Mouse (Mus musculus) heart, adult 9 months (tissue): ENCODE results near the gene Mbd5.

Source experiments
- DNase-seq, 2 experiments: peaks; one replicate each; pipeline ENCODE4 v3.0.0; 2022; ENCODE audit warnings: low spot score in 2 of 2

Mbd5 gene

GRCm38 (mm10) chr2:49344287-49344686, 395.0 kb downstream of the Mbd5 start:
- DNase-seq = no peak

- DNase-seq = no peak
These were observed 396.5 kb downstream of the Mbd5 start for GRCm38 (mm10) chr2:49345786-49346185.

- peak; percentile 57 to 68 for DNase-seq
These were observed 400.5 kb downstream of the Mbd5 start for GRCm38 (mm10) chr2:49349813-49350212.

DNA sequence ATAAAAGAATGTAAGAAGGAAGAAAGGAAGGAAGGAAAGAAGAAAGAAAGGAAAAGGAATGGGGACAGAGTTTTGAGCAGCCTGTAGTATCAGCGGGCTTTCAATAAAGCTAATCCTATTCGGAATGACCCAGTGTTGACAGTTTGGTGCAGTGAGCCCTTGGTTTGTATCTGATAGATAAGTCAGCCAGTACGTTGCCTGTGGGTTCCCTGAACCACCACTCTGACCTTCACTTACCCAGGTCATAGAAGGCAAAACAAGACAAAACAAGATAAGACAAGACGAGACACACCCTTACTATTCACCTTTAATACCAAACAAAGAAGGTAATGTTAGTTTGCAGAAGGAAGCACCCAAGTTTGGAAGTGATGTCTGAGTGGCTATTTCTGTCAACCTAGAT, 401.5 kb downstream of the Mbd5 start:
- no peak for DNase-seq

- no peak for DNase-seq
These were observed 404.8 kb downstream of the Mbd5 start for GRCm38 (mm10) chr2:49354066-49354465.

- DNase-seq = no peak
These were observed 406.6 kb downstream of the Mbd5 start for GRCm38 (mm10) chr2:49355867-49356266.

- DNase-seq = no peak
These were observed 409.0 kb downstream of the Mbd5 start for GRCm38 (mm10) chr2:49358128-49358814.

GRCm38 (mm10) chr2:49358839-49359520, 409.7 kb downstream of the Mbd5 start:
- DNase-seq = peak; percentile 33 to 39

GRCm38 (mm10) chr2:49359706-49360105, 410.4 kb downstream of the Mbd5 start:
- DNase-seq = no peak

DNA sequence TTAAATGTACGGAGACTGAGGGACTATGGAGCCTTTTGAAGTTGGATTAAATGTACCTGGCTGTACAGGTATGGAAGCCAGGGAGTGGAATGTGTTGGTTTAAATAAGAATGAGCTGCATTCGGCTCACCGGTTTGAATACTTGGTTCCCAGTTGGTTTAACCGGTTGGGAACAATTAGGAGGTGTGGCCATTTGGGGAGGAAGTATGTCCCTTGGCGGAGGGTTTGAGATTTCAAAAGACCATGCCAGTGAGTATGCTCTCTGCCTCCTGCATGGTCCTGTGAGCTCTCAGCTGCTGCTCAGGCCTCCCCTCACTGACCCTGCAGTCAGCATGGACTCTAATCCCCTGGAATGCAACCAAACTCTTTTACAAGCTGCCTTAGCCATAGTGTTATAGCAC, 415.2 kb downstream of the Mbd5 start:
- no peak for DNase-seq

GRCm38 (mm10) chr2:49366878-49367545, 417.7 kb downstream of the Mbd5 start:
- DNase-seq = no peak

DNA sequence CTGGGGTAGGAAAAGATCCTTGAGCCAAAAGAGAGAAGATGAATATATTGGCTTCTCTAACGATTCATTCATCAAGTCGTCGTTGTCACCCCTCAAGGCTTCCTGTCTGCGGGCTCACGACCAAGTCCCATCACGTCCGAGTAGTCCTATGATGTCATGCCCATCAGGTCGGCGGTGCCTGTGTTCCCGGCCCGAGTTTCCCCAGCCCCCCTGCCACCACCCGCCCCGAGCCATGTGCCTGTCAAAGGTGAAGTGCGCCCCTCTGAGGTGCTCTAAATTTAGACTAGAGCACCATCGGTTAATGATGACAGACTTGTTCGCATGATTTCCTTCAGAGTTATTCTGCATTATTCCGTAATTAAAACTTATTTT, 418.2 kb downstream of the Mbd5 start:
- DNase-seq = no peak

DNA sequence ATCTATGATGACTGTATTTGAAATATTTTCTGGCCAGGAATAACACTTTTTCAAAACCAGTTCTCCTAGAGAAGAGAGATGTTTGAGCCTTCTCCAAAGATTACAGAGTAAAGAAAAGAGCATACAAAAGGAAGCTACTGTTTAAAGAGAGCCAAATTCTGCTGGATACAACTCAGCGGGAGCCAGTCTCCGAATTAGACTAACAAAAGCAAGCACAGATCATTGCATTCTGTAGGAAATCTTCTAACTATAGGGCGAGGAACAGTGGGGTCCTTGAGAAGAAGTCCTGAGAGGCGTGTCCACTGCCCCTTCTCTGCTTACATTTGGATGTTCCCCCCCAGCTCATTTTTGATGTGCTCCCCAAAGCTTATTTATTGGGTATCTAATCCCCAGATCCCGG, 422.3 kb downstream of the Mbd5 start:
- no peak for DNase-seq

DNA sequence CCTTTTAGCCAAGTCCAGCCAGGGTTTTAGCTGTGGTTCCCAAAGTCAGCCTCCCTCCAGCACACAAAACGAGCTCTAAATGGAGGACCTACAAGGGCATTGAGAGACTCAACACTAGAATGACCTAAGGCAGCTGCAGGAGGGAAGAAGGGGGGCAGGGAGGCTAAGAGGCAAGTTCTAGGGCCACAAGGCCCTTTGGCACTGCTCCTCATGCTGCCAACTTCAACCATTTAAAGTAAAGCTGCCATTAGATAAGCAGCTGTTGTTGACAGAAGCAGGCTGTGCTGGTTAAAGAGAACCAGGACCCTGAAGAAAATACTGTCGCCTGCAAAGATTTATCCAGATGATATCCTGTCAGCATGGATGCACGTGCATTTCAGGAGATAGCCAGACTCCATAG, 423.3 kb downstream of the Mbd5 start:
- no peak for DNase-seq
